Mouse (Mus musculus) bone marrow, adult 2 months (tissue): ENCODE data around the gene Prl.

Source experiments
- CTCF ChIP-seq: fragments of 200-500 bp; IDR thresholded peaks from 2 replicates; pipeline ENCODE4 v1.5.1; 2011; ENCODE audit warnings: low read length, control low read depth; ENCODE audit not compliant: control insufficient read depth, insufficient read depth
- POLR2A ChIP-seq: fragments of 200-500 bp; IDR thresholded peaks from 2 replicates; pipeline ENCODE4 v1.6.1; 2011; ENCODE audit warnings: low read depth, mild to moderate bottlenecking, control low read depth, low read length, borderline replicate concordance; ENCODE audit not compliant: control insufficient read depth

DNA sequence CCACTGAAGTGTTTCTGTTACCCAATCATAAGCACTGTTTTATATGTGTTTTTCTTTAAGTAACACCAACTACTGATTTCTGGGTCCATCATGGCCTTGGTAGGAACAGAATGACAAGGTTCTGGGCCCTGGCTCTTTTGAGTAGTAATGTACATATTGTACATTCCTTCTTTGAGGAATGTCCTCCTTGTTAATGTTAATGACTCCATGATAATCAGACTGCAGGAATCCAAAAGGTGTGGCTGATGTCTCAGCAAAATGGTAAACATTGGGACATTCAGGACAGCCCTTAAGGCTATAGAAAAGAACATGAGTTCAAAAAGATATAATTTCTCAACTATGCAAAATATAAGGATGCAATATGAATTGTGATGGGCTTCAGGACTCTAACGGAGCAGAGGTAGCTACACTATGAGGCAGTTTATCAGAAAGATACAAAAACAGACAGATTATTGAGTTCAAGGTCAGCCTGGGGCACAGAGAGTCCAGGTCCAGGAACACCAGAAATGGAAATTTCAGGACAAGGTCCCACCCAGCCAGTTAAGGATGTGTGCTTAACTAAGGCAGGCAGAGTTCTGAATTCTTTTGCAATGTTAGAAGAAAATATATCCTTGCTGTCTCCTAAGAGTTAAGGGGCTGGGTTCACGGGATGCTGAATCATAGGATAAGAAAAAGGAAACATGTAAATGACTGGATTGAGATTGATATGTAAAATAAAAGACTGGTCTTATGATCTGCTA is 28.7 kb upstream of the Prl start:
- no peak for TF ChIP-seq CTCF
- TF ChIP-seq POLR2A = no peak
